ENCODE assay signal across 11 mouse cellular contexts in the genomic region with DNA sequence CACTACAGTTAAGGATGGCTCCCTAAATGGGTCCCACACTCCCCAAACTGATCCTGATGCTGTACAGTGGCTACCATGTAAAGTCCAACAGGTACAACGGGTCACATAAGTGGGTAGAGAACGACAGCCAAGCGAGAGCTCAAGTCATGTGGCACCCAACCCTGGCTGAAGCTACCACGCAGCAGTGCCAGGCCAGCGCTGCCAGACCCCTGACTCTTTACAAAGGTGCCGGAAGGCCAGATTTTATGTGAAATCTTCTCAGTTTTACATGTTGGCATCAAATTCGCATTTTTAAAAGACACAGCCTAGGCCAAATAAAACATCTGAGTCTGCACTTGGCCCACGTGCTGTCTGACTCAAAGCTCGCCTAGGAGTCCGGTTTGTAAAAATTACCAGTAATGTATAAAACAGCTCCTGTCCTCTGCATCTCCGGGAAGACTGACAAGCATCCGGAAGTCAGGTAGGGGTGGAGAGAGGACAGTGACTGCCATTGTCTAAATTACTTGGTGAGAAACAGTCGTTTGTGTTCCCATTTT. TPM values are rescaled to one million over a fixed set of nuclear protein-coding genes. Genes with fewer than 3 reads are reported as not detected.
A peak's percentile ranks its signal among the peaks of the same experiment; 100 is the strongest.
DNase-seq lines count a peak whose midpoint lies in the region; ATAC-seq and TF ChIP-seq lines count a peak whose summit lies in the region.
"Had no signal": no experiment of that assay in that cellular context is flagged by ENCODE, and none has a peak within 500 bp of the region (broad histone marks: within the 10 kb centered on the region; RNA-seq: fewer than 3 reads in every experiment).

No protein-coding gene starts in this region.

- H3K4me3 ChIP-seq in limb, embryonic 14.5 days (replicated peaks; ENCODE audit: low read length): no peak overlapping the region
- H3K4me3 ChIP-seq: lung, embryonic 15.5 days had no signal

- peak; percentile 55; the same call in 1 of the 2 replicates for ATAC-seq in limb, embryonic 14.5 days (ENCODE audit: low FRiP score, low read depth)

- TF ChIP-seq POLR2A in limb, embryonic 14.5 days (IDR thresholded peaks at IDR 0.05; ENCODE audit: borderline replicate concordance, extremely low read depth, insufficient read depth, insufficient read length): no peak

- H3K4me2 ChIP-seq in limb, embryonic 14.5 days (replicated peaks; ENCODE audit: low read depth, low read length, severe bottlenecking): peak overlapping the region; percentile 21; the same call in 1 of the 2 replicates
- H3K4me2 ChIP-seq: lung, embryonic 15.5 days had no signal

- H3K9me3 ChIP-seq in limb, embryonic 14.5 days (ENCODE audit: control insufficient read depth, low read length): no peaks in the 10 kb centered on the region
- H3K9me3 ChIP-seq: lung, embryonic 15.5 days had no signal

- WGBS in limb, embryonic 14.5 days: 54% methylated on average over 13 of the region's 13 CpGs

- no peaks in the 10 kb centered on the region for H3K27me3 ChIP-seq in limb, embryonic 14.5 days (ENCODE audit: control insufficient read depth, insufficient read depth, low read length)
- H3K27me3 ChIP-seq: lung, embryonic 15.5 days had no signal

- H3K9ac ChIP-seq in limb, embryonic 14.5 days (ENCODE audit: low read depth, low read length, severe bottlenecking): no peak overlapping the region
- H3K9ac ChIP-seq: lung, embryonic 15.5 days had no signal

- DNase-seq in gastrocnemius, postnatal 10 days: peak; percentile 17
- DNase-seq in gastrocnemius, adult 8-10 months (ENCODE audit: low spot score in 2 of 2): no peak
- DNase-seq in 3134 (ENCODE audit: extremely low read depth, insufficient read length, low spot score): peak; percentile 76
- DNase-seq in brain, adult 2 months (ENCODE audit: low read depth, low spot score): peak; percentile 56
- DNase-seq in limb, embryonic 14.5 days (ENCODE audit: low spot score): peak; percentile 11
- DNase-seq in spleen, postnatal 4 days (ENCODE audit: low spot score in 2 of 2): no peak
- no peak for DNase-seq in ovary, postnatal 10 days (ENCODE audit: low spot score)
- DNase-seq: heart, adult 11 months; kidney, adult 8-10 months; thymus, adult 2 months had no signal

- peaks cover 24% of the 10 kb centered on the region for H3K4me1 ChIP-seq in limb, embryonic 14.5 days (ENCODE audit: control insufficient read depth, insufficient read depth, low read length)

- no peaks in the 10 kb centered on the region for H3K36me3 ChIP-seq in limb, embryonic 14.5 days (ENCODE audit: control insufficient read depth, insufficient read depth, low read length)
- H3K36me3 ChIP-seq: lung, embryonic 15.5 days had no signal

- H3K27ac ChIP-seq in limb, embryonic 14.5 days (replicated peaks; ENCODE audit: low read depth, low read length): peak overlapping the region; percentile 82

RNA-seq across cellular contexts. Expression of a gene that starts 22.4 kb away (rescaled TPM):
- total RNA-seq in gastrocnemius, postnatal 10 days (2021): 10 to 100 TPM in 1 of 2 experiments, 1 to 10 TPM in 1; 7.8 to 12.4 TPM
- under 1 TPM; 0.27 to 0.67 (median 0.48) TPM for total RNA-seq in gastrocnemius, adult 8-10 months (2022)
- polyA plus RNA-seq in limb, embryonic 14.5 days (2012; rRNA removed): 14.3 and 15.9 TPM in 2 replicates
- 8.4 and 8.9 TPM in 2 replicates for polyA plus RNA-seq in limb, embryonic 14.5 days (2014; fragmentation: Nextera tagmentation; extraction: Ambion mirVana)

Comparison
In these comparisons a context has a peak if more than half of its experiments do, and no peak if none do; other contexts are left out.
1. DNase-seq: peak in gastrocnemius, postnatal 10 days (single experiment), 3134 (single experiment), brain, adult 2 months (single experiment) and limb, embryonic 14.5 days (single experiment); none in gastrocnemius, adult 8-10 months (0 of 2), spleen, postnatal 4 days (0 of 2) and ovary, postnatal 10 days (single experiment).
2. RNA of a gene that starts 22.4 kb away (total RNA-seq): 7.8 to 12.4 TPM in gastrocnemius, postnatal 10 days; 0.27 to 0.67 TPM in gastrocnemius, adult 8-10 months; every median in the first group is over 4 times any median in the second.